Mouse (Mus musculus): Measurements from ENCODE around the gene Cpeb3. TPM values are rescaled to one million over a fixed set of nuclear protein-coding genes. Genes with fewer than 3 reads are reported as not detected.
A peak's percentile ranks its signal among the peaks of the same experiment; 100 is the strongest.
"Not testable (repeated sequence)": the region's sequence is repeated elsewhere in the genome, so short reads cannot be mapped to it uniquely, and the experiment has no call there.

Cpeb3 gene
- total RNA-seq, 2 experiments from 2014 or later, result 87.0 to 96.0 TPM

GRCm38 (mm10) chr19:37093181-37093580, 115.2 kb downstream of the Cpeb3 start:
- no peak for DNase-seq (ENCODE audit: extremely low spot score in 1 of 2, low spot score in 2 of 2)
- no peak for TF ChIP-seq CTCF (IDR thresholded peaks at IDR 0.05)
- Histone ChIP-seq H3K4me3 (no peak overlapping the region), H3K27ac (no peak overlapping the region)
- intact Hi-C loops (cut with DNase I), result no loop called here

- intact Hi-C loops (cut with DNase I), result no loop called here
- no peak; the same call in 1 of the 2 replicates for TF ChIP-seq CTCF (IDR thresholded peaks at IDR 0.05)
- peak overlapping the region; percentile 71 for H3K27ac ChIP-seq
- no peak overlapping the region for H3K4me3 ChIP-seq
- no peak for DNase-seq (ENCODE audit: extremely low spot score in 1 of 2, low spot score in 2 of 2)
Observed at GRCm38 (mm10) chr19:37090146-37091061, 118.0 kb downstream of the Cpeb3 start.

- intact Hi-C loops (cut with DNase I), result no loop called here
- no peak overlapping the region for H3K4me3 ChIP-seq
- no peak for TF ChIP-seq CTCF (IDR thresholded peaks at IDR 0.05)
- no peak for DNase-seq (ENCODE audit: extremely low spot score in 1 of 2, low spot score in 2 of 2)
- H3K27ac ChIP-seq, result no peak overlapping the region; the same call in 1 of the 2 replicates
Observed at GRCm38 (mm10) chr19:37088043-37088748, 120.2 kb downstream of the Cpeb3 start.

- TF ChIP-seq CTCF (IDR thresholded peaks at IDR 0.05), result no peak
- no peak for DNase-seq (ENCODE audit: extremely low spot score in 1 of 2, low spot score in 2 of 2)
- Histone ChIP-seq H3K27ac (no peak overlapping the region; the same call in 1 of the 2 replicates), H3K4me3 (no peak overlapping the region)
- intact Hi-C loops (cut with DNase I), result no loop called here
Observed at GRCm38 (mm10) chr19:37084546-37084945, 123.9 kb downstream of the Cpeb3 start.

GRCm38 (mm10) chr19:37081467-37081866, 126.9 kb downstream of the Cpeb3 start:
- DNase-seq (ENCODE audit: extremely low spot score in 1 of 2, low spot score in 2 of 2), result no peak
- intact Hi-C loops (cut with DNase I), result no loop called here
- peak; percentile 3; the same call in 1 of the 2 replicates for TF ChIP-seq CTCF (IDR thresholded peaks at IDR 0.05)
- H3K27ac ChIP-seq, result no peak overlapping the region
- H3K4me3 ChIP-seq, result no peak overlapping the region

GRCm38 (mm10) chr19:37079151-37079550, 129.2 kb downstream of the Cpeb3 start:
- H3K27ac ChIP-seq, result peak overlapping the region; percentile 84
- H3K4me3 ChIP-seq, result no peak overlapping the region
- intact Hi-C loops (cut with DNase I), result no loop called here
- TF ChIP-seq CTCF (IDR thresholded peaks at IDR 0.05), result no peak
- DNase-seq (ENCODE audit: extremely low spot score in 1 of 2, low spot score in 2 of 2), result no peak

DNA sequence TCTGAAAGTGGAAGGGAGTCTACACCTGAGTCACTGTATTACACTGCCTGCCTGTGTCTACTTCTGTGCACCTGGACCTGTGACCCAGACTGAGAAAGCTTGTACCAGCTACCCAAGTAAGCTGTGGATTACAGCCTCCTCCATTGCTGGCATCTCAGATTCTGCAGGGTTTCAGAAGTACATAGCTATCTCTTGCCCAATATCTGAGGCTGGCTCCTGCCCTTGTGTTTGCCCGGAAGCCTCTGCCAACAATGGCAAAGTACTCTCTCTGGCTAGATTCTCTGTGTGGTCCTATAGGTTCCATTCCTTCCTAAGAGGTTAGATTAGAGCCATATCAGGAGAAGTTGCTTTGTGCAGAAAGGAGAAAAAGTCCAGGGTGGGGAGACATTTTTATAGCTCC, 129.8 kb downstream of the Cpeb3 start:
- intact Hi-C loops (cut with DNase I), result no loop called here
- no peak for TF ChIP-seq CTCF (IDR thresholded peaks at IDR 0.05)
- DNase-seq (ENCODE audit: extremely low spot score in 1 of 2, low spot score in 2 of 2), result no peak
- peak overlapping the region; percentile 84 for H3K27ac ChIP-seq
- no peak overlapping the region for H3K4me3 ChIP-seq

- intact Hi-C loops (cut with DNase I), result no loop called here
- no peak overlapping the region for H3K4me3 ChIP-seq
- peak overlapping the region; percentile 84 for H3K27ac ChIP-seq
- no peak for TF ChIP-seq CTCF (IDR thresholded peaks at IDR 0.05)
- DNase-seq (ENCODE audit: extremely low spot score in 1 of 2, low spot score in 2 of 2), result peak in 1 of 2 experiments; percentile 46
Observed at GRCm38 (mm10) chr19:37078064-37078463, 130.3 kb downstream of the Cpeb3 start.

DNA sequence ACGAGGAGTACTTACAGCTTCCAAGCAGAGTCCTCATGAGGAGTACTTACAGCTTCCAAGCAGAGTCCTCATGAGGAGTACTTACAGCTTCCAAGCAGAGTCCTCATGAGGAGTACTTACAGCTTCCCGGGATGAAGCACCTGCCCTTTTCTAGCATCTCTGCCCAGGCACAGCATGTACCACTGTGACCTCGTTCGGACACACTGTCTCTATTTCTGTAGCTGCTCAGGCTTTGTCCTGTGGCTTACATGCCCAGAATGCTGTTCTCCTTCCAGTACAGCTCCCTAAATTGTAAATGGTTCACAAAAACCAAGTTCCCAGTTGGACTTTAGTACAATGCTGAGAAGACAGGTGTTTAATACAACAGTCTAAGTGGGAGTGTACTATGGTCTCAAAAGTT, 131.1 kb downstream of the Cpeb3 start:
- intact Hi-C loops (cut with DNase I), result loop anchor here (2.0 kb wide), 1 partner anchor 100 kb away; no protein-coding TSS in a partner anchor
- not testable (repeated sequence) for DNase-seq (ENCODE audit: extremely low spot score in 1 of 2, low spot score in 2 of 2); H3K4me3 ChIP-seq
- peak overlapping the region; percentile 84 for H3K27ac ChIP-seq

GRCm38 (mm10) chr19:37076646-37077045, 131.8 kb downstream of the Cpeb3 start:
- intact Hi-C loops (cut with DNase I), result loop anchor here (2.0 kb wide), 1 partner anchor 100 kb away; no protein-coding TSS in a partner anchor
- DNase-seq (ENCODE audit: extremely low spot score in 1 of 2, low spot score in 2 of 2), result no peak
- Histone ChIP-seq H3K27ac (peak overlapping the region; percentile 84), H3K4me3 (no peak overlapping the region)
- no peak for TF ChIP-seq CTCF (IDR thresholded peaks at IDR 0.05)

DNA sequence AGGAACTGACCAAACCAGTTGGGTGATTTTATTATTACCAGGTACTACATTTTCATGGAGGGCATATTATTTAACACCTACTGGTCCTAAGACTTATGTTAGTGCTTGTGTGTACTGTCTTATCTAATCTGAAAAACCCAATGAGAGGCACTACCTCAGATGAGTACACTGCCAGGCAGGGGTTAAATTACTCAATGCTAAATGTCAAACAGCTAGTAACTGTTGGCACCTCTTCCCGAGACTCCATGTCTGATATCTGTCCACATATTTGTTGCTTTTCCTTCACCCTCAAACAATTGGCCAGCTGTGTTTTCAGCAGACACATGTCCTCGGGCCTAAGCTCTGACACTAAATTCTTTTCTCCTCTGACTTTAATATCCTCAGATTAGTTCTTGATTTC, 132.3 kb downstream of the Cpeb3 start:
- TF ChIP-seq CTCF (IDR thresholded peaks at IDR 0.05), result no peak
- H3K27ac ChIP-seq, result peak overlapping the region; percentile 84
- intact Hi-C loops (cut with DNase I), result loop anchor here (2.0 kb wide), 1 partner anchor 101 kb away; no protein-coding TSS in a partner anchor
- no peak for DNase-seq (ENCODE audit: extremely low spot score in 1 of 2, low spot score in 2 of 2)
- H3K4me3 ChIP-seq, result no peak overlapping the region

DNA sequence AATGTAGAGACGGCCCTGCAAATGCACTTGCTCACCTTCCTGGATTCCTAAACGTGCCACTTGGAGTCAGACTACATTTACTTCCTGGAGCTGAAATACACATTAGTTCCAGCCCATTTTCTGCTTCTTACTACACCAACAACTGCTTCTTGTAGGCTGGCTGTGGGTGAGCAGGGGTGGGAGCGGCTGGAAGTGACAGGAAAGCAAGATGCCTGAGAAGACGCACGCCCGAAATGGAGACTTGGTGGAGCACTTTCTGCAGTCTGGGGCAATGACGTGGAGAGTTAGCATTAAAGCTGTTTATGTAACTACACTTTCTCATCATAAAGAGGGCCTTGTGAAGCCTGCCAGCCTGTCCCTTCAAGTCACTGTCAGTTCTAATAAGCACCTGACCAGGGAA, 132.7 kb downstream of the Cpeb3 start:
- peak overlapping the region; percentile 84 for H3K27ac ChIP-seq
- no peak overlapping the region for H3K4me3 ChIP-seq
- TF ChIP-seq CTCF (IDR thresholded peaks at IDR 0.05), result no peak
- DNase-seq (ENCODE audit: extremely low spot score in 1 of 2, low spot score in 2 of 2), result peak; percentile 39 to 49
- intact Hi-C loops (cut with DNase I), result loop anchor here (2.0 kb wide), 1 partner anchor 101 kb away; no protein-coding TSS in a partner anchor

Data from left cerebral cortex, adult 2 months (tissue).